Mouse (Mus musculus) activated CD4-positive, CD25-positive, alpha-beta regulatory T cell, adult 4 months (primary cell): ENCODE results near the gene Abhd17b. TPM values are rescaled to one million over a fixed set of nuclear protein-coding genes. Genes with fewer than 3 reads are reported as not detected.
"Not testable (repeated sequence)": the region's sequence is repeated elsewhere in the genome, so short reads cannot be mapped to it uniquely, and the experiment has no call there.

Experiments
- ATAC-seq: one replicate; pipeline ENCODE4 v1.8.0; 2017
- polyA plus RNA-seq, 2 experiments: library from polyadenylated mRNA; unstranded; fragments of 100-300 nt; shearing (Covaris generic); gene quantifications; one replicate each; pipeline ENCODE4 v1.2.1; 2017

The Abhd17b gene
- polyA plus RNA-seq: 10 to 100 TPM; 10.4 to 12.0 TPM

DNA sequence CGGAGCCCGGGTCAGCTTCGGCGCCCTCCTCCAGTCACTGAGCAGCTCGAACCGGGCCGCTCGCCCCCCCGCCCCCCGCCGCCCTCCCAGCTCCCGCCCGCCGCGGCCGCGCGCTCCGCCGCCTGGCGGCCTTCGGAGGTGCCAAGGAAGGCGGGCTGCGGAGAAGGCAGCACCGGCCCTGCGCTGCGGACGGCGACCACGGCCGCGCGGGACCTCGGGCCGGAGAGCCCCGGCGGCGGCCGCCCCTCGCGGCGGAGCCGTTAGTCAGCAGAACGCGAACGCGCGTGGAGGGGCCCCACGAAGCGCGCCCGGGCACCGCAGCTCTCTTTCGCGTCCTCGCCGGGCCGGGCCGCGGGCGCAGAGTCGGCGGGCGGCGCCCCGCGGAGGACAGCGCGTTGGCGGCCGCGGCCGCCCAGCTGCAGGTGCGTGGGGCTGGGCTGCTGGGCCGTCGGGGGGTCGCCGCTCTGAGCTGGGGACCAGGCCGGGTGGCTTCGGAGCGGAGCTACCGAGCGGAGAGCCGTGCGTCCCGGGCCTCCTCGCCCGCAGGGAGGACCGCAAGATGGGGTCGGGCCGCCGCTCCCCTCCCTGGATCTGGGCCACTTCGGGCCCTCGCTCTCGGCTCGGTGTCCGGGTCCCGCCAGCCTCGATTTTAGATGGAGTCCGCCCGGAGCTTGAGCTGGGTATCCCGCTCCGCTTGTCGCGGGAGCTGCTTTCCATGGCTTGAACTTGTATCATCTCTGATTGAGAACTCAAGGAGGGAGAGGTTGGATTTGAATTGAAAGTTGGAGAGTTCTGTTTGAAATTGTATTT lies at the start of gene Abhd17b:
Abhd17b (plus strand) TSS at position 14 of the 810 bp plus-strand sequence.
- ATAC-seq: no peak

DNA sequence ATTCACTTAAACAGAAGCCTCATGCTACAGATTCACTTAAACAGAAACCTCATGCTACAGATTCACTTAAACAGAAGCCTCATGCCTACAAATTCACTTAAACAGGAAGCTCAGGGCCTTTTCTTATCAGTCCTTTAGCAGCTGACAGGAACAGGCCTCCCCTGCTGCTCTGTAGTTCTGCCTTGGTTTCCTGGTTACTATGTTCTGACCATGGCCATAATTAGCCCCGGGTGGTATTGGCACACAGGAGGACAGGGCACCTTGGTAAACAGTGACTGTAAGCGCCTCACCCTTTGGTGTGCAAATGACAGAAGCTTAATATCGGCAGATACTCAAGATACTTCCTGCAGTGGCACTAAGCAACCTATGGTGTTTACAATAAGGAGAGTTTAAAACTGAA lies 49.1 kb upstream of the Abhd17b start:
- ATAC-seq: peak; percentile 65

DNA sequence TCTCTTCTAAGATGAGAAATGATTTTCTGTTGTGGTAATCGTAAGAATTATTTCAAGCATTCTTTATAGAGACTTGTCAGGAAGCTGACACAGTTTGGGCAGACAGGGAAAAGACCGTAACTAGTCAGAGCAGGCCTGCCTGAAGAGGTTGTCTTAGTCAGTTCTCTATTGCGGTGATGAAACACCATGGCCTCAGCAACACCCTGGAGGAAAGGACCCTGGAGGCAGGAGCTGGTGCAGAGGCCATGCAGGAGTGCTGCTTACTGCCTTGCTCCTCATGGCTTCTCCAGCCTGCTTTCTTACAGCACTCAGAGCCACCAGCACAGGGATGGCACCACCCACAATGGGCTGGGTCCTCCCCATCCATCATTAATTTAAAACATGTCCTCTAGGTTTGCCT lies 47.7 kb upstream of the Abhd17b start:
- ATAC-seq: no peak

DNA sequence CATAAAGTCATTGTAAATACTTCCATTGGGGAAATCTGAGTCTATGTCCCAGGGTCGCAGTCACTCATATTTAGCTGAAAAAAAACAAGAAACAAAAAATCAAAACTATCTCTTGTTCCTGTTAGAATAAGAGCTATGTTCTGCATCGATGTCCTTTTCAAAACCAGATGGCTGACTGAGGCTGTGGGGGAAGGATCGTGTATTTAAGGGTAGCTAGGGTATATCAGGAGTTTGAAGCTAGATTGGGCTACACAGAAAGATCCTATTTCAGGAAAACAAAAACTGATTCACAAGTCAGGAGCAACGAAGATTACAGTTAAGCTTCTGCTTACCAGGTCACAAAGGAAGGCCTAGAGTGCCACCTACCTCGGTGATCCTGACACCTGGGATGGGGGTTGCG lies 42.7 kb upstream of the Abhd17b start:
- ATAC-seq: no peak

DNA sequence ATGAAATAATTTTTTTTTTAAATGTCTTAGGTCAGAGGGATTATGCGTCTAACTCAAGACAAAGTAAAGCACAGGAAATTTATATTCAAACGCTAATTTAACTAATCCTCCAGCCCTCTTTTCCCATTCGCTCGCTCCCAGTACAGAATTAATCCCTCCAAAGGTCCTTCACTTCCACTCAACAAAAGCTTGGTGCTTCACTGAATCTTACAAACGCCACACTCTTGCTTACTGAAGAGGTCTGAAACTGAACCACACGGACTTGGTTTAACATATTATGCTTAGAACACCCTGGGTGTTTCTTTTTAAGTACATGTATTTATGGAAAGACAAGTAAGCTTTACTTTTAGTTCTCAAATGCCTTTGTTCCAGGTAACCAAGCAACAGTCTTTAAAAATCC lies 41.7 kb upstream of the Abhd17b start:
- no peak for ATAC-seq

DNA sequence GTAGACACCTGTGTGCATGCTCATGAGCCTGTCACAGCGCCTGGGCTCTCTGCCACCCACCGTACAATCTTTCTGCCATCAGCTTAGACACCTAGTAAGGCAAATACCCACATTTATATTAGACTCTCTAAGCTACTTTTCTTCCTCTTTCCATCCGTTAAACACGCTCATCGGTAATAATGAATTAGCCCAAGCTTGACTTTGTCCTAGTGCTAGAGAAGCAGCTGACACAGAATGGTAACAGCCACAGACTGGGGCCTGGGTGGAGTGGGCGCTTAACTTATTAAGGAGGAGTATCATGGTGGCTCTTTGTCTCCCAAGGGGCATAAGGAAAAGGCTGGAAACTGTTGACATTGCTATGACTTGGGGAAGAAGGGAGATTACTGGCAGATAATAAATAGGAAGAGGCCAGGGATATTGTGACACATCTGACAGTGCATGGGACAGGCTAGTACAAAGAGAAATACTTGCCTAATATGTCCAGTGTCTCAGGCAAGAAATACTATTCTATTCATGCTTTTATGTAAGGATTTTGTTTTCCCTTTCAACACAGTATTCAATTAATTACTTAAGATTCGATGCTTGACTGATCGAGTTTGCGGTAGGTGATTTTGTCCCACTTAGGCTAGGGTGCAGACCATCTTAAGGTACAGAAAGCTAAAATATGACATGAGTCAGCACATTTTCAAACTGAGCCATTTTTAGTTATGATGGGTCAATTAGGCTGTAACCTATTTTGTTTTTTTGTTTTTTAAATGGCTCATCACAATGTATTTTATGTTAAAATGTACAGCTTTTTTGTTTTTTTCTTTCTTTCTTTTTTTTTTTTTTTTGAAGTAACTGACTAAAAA lies 41.0 kb upstream of the Abhd17b start:
- no peak for ATAC-seq

DNA sequence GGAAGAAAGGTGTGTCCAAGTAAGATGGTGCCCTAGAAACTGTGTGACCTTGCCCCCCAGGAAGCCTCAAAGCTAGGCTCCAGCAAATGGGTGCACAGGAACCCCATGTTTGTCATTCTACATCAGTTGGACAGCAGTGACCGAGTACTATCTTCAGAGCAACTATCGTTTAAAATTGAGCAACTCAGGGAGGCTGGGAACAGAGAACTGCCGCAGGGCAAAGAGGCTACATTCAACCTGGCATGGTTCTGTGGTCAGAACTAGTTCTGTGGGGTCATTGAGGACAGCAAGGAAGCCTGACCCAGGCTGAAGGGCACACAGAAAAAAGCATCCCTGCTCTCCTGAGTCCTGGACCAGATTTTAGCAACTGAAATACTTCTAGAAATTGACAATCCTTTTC lies 37.2 kb upstream of the Abhd17b start:
- ATAC-seq: no peak

DNA sequence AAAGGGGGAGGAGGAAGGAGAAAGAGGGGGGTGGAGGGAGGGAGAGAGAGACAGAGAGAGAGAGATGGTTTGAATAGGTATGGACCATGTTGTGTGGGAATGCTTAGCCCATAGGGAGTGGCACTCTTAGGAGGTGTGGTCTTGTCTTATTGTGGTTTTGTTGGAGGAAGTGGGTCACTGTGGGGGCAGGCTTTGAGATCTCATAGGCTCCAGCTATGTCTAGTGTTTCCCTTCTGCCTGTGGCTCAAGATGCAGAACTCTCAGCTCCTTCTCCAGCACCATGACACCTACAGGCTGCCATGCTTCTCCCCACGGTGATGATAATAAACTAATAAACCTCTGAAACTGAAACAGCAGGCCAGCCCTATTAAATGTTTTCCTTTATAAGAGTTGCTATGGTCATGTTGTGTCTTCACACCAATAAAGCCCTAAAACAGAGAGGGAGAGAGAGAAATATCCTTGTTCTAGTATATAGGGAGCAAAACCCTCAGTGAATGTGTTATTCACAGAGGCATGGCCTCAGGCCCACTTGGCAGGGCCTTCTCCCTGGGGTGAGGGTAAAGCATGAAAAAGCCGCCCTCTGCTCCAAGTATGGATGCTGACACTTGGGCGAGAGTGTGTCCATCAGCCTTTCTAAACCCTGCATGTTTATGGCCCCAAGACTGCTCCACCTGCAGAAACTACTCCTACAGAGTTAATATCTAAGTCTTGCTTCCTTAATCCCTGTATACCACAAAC lies 29.4 kb upstream of the Abhd17b start:
- ATAC-seq: peak; percentile 76

DNA sequence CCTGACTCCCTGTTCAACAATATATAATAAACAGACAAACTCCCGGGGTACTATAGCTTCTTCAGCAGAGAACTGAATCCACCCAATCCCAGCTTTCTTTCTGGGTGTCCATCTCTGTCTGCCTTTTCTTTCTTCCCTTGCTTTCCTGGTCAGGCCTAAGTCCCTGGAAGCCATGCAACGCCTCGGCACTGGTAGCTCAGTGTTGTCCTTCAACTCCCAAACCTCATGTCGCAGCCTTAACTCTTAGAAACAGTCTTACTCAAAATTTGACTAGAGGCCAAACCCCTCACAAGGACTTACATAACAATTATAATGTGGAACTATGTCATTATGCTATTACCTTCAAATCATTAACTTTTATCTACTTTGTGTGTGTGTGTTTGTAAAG lies 28.8 kb upstream of the Abhd17b start:
- ATAC-seq: no peak

DNA sequence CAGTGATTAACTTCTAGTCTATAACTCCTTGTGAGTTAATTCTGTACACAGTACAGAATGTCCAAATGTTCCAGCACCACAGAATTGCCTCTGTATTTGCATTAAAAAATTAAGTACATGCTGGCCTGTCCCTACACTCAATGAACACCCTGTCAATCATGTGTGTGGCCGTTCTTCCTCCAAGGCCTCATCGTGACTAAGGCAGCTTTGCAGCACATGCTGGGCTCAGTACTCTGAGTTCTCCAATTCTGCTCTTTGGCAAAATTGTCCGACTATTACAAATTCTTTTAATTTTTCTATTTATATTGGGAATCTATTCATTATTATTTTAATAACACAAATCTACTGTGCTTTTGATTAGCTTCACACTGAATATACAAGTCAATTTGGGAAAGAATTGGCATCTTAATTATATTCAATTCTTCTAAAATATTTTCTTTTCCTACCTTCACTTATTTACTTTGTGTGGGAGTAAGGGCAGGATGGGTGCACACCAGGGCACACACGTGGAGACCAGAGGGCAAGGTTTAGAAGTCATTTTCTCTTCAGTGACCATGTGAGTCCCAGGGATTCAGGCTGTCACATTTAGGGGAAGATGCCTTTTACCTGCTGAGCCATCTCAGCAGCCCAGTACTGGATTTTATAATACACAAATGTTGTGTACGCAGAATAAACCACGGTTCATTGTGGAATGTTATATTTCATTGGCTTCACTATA lies 26.6 kb upstream of the Abhd17b start:
- ATAC-seq: no peak

DNA sequence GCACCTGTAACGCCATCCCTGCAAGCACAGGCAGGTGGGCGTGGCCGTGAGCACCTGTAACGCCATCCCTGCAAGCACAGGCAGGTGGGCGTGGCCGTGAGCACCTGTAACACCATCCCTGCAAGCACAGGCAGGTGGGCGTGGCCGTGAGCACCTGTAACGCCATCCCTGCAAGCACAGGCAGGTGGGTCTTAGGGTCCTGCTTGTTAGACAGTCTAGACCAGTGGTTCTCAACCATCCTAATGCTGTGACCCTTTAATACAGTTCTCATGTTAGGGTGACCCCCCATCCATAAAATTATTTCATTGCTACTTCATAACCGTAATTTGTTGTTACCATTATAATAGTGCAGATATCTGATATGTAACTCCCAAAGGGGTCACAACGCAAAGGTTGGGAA lies 24.5 kb upstream of the Abhd17b start:
- ATAC-seq: not testable (repeated sequence)

DNA sequence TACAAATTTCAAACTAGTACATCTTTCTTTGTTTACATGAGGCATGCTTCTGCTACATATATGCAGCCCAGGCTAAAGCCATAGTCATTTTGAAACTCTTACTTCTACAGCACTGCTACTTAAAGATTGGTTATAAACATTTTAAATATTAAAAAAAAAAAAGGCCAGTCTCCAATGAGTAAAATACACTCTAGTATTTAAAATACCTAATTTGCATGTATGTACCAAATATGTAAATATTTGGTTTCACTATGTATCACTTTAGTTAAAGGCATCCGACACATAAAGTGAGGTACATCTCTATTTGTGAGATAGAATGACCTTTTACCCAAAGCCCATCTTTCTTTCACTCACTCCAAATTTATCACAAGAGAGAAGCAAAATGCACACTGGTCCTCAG lies 24.0 kb upstream of the Abhd17b start:
- ATAC-seq: peak; percentile 41

DNA sequence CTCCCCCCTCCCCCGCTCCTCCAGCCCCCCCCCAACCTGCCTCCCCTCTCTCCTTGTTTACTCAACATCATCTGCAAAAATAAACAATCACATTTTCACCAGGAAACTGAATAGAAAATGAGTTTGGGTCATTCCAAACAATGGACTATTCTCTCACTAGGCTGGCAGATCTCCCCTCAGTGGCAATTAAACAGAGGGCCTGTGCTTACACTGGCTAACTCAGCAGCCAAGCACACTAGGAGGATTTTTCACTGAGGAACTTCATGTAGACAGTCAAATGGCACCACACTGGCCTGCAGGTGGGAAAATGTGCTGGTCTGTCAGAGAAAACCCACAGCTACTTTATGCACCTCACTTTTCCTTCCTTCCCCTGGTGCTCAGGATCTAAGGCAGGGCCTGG lies 23.5 kb upstream of the Abhd17b start:
- no peak for ATAC-seq

DNA sequence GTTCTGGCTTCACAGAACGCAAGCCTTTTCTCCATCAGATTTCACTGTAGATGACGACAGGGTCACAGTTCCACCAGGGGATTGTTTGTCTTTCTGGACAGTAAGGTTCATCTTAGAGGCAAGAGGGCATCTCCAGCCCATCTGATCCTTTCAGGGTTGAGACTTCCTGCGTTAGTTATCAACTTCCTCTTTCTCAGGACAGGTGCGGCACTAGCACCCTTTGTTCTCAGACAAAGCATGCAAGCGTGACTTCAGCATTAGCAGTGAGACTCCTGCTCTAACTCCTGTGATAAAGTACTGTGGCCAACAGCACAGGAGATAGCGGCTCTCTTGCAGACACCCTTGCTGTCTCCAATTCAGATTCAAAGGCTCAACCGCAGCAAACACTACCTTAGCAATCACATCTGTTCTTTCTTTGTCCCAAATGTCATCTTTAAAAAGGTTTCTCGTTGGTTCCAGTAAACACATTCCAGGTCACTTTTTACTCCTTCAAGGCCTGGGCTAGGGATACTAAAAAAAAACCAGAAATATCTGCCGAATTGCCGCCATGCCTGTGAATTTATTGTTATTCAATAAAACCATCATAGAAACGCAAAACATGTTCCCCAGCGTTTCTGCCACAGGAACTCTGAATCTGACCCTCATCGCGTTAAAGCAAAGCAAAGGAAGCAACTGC lies 22.2 kb upstream of the Abhd17b start:
- ATAC-seq: peak; percentile 67

DNA sequence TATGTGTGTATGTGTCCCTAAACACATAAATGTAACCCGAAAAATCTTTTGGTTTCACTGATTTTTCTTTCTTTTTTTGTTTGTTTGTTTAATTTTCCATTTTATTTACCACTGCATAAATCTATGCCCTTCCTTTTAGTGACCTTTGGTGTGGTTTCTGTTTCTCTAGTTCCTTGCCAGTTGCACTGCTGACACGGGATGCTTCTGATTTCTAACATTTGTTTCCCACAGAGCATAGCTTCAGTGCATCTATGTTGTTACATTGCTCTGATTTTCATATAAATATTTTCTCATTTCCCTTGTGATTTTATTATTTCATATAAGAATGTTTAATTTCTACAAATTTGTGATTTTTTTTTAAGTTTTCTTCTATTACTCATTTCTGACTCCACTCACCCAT lies 17.6 kb upstream of the Abhd17b start:
- ATAC-seq: no peak

DNA sequence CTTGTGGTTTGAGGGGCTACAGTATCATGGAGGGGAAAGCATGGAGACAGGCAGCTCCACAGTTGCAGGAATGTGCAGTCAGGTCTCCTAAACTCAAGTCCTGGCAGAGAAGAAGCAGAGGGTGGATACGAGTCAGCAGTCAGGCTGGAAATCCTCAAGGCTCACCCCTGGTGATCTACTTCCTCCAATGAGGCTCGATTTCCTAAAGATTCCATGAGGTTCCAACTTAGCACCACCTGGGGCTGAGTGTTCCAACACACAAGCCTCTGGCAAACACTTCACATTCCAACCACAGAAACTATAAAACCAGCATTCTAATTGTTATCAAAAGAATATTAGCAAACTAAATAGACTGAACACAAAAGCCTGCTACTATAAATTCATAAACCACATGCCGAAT lies 16.1 kb upstream of the Abhd17b start:
- no peak for ATAC-seq

DNA sequence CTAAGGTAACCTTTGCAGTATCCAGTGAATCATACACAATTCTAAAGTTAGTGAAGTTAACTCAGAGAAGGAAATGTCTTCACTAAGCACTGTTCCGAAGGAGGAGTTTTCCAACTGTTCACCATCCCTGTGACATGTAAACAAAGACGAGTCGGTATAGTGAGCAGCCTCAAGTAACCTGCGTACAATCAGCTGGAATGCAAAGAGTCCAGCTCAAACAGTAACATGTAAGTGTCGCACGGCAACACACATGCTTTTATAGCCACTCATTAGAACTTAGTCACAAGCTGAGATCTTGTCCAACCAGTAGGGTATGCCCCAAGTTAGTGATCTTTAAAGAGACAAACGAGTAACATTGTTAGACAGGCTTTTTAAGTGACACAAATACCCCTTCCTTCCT lies 15.3 kb upstream of the Abhd17b start:
- no peak for ATAC-seq

DNA sequence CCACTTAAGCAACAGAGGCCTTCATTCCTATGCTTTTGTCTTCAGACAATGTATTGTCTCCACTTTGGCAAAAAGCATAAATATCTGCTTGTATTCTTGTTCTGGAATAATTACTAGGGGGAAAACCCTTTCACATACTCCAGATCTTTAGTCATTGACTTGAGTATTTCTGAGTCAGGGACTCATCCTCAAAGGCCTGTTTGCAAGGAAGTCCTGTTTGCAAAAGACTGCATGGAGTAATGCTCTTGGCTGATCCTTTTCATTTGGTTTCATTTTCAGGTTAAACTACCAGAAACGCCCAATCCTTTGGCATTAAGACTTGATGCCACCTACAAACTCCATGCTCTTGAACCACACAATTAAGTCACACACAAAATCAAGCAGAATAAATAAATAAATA lies 9.1 kb upstream of the Abhd17b start:
- ATAC-seq: peak; percentile 30

DNA sequence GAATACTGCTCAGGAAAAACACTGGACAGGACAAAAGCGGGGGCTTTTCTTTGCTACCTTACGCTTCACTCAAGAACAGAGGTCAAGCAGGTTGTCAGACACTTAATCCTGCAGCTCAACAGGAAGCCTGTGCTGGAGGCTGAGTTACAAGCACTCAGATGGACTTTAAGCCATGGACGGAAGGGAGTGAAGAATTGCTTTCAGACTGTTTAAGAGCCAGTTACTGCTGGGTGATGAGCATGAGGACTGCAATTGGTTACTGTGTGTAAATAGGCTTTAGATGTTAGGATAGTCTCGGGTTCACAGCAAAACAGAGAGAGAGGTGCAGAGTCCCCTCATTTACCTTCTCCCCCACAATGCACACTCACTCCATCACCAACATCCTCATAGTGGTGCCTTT lies 7.7 kb upstream of the Abhd17b start:
- ATAC-seq: no peak

DNA sequence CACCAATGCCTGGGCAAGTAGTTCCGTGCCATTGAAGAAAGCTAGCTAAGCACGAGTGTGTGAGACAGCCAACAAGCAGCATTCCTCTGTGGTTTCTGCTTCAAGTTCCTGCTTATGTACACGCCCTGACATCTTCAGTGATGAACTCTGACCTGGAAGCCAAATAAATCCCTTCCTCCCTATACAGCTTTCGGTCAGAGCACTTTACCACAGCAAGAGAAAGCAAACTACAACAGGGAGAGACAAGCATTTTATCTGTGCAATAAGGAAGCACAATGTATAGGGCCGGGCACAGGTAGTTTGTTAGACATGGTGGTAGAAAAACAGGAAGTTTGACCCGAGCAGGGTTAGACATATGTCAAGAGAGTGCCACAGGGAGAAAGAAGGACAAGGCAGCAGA lies 6.8 kb upstream of the Abhd17b start:
- peak; percentile 56 for ATAC-seq

DNA sequence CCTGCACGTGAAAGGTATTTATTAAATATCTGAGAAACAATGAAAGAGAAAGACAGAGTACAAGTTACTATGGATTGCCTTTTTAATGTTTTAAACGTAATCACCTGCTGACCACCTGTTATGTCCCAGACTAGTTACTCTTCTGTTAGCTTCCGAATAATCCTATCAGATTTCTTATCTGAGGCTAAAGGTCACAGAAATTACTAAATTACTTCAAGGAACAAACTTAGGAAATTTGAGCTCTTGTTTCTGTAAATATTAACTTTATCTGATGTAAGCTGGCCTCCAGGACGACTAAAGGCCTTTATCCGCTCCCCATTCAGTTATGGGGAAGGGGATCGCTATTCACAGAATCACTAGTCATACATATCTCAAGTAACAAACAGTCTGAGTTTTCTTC lies 1.3 kb upstream of the Abhd17b start:
- no peak for ATAC-seq
